Mouse (Mus musculus): ENCODE measurements around the gene Grip1.

Grip1 gene

DNA sequence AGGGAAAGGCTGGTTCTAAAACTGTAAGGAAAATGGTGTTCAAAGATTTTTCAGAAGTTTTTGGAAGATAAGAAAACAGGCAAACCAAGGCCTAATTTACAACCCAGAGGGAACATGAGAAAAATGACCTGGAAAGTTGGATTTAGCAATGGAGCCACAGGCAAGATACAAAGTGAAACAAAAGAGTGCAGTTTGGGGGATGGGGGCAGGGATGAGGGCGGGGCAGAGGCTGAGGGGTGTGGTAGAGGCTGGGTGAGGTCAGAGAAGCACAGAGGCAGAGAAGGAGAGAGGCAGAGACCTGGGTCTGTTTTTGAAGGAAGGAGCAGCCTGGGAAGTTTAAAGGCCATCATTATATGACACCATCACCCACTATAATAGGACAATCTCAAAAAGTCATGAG, 377.5 kb downstream of the Grip1 start:
- DNase-seq (ENCODE audit: low spot score in 2 of 2), result no peak

GRCm38 (mm10) chr10:119833334-119833733, 379.7 kb downstream of the Grip1 start:
- DNase-seq (ENCODE audit: low spot score in 2 of 2), result no peak

DNA sequence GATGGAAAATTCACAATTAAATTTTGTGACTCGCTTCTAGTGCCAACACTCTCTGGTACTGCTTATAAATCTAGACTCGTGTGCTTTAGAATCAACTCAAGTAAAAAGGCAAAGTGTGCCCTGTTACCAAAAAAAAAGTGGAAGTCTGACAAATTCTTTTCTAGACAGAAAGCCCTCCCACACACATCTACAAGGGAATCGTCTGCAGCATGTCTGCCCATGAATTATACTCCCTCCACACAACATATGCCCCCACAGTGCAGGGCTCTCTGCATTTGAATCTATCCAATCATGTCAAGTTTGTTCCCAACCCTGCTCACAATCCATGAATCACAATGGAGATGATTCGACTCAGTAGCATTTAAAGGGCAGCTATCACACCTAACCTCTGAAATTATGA, 380.5 kb downstream of the Grip1 start:
- DNase-seq (ENCODE audit: low spot score in 2 of 2), result peak; percentile 36 to 61

- DNase-seq (ENCODE audit: low spot score in 2 of 2), result no peak
These were observed 386.0 kb downstream of the Grip1 start for GRCm38 (mm10) chr10:119839645-119840044.

DNA sequence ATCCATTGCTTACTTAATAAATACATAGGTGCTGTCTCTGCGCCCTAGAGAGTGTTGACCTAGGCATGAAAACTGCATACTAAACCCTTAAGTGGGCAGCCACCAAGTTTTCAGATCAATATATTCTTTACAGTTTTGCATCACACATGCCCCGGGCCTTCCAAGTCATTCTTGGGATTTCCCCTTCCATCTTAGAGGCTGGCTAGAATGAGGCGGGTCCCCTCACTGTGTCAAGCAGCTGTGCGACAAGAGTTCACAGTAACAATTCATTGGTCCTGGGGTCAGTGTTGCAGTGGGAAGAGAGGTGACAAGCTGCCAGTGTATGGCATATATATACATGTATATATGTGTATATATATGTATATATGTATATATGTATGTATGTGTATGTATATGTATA, 388.4 kb downstream of the Grip1 start:
- DNase-seq (ENCODE audit: low spot score in 2 of 2), result no peak

DNA sequence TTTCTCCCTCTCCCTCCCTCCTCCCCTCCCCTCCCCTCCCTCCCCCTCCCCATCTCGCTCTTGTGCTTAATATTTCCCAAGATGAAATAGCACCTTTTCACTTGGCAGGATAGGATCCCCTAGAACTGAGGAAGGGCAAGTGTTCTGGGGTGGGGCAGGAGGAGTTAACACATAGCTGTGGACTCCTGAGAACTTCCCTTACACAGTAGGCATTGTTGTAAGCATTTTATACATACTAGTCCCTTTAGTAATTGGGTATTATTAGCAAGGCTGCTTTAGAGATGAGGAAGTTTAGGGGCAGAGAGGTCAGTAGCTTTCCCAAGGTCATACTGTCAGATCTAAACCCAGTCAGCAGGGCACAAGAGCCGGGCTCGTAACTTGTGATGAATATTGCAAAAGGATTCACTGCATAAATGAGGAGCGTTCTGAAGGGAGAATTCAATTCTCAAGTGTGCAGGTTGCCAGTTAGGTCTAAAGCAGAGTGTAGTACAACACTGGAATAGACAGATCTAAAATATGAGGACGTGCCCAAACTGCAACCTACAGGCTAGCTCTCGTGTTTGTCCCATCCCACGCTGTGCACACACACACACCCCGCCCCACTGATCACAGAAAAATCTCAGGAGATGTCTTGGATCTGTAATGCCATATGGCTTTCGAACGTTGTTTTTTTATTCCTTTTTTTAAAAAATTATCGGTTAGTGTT, 392.2 kb downstream of the Grip1 start:
- DNase-seq (ENCODE audit: low spot score in 2 of 2), result peak in 1 of 2 experiments; percentile 16

GRCm38 (mm10) chr10:119851594-119851993, 398.0 kb downstream of the Grip1 start:
- DNase-seq (ENCODE audit: low spot score in 2 of 2), result no peak

DNA sequence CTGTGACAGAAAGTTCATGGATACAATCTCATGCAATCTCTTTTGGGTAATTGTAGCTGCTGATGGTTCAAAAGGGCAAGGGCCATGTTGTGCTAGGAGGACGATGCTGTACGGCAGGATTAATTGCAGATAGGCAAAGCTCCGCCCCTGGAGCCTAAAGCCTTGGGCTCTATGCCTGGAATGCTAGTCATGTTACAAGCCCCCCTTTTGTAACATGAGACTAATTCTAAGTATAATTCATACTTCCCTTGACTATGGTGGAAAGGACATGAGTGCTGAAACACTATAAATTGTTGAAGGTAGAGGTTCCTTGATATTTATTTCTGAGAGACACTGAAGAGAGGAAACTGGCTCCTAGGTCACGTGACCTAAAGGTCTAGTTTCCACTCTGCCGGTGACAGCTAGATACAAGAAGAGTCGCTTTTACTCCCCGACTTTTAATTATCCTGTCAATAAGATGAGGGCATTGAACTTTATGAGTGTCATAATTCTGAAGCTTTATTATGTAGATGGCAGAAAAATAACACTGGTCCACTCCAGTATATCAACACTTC, 399.0 kb downstream of the Grip1 start:
- no peak for DNase-seq (ENCODE audit: low spot score in 2 of 2)

DNA sequence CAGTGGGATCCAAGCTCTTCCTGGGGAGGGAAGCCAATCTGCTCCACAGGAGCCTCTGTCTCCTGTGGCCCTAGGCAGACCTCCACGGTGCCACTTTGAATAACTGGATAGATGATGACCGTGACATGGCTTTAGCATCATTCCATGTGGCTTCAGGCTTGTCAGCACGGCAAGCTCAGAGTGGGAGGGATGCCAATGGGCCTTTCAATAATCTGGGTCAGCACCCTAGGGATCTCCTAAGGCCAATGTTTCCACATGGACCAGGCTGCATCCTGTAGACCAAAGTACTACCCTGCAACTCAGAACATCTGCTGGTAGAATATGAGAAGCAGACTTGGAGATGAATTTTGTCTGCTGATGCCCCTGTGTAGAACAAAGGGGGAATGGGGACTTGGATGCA, 414.1 kb downstream of the Grip1 start:
- DNase-seq (ENCODE audit: low spot score in 2 of 2), result no peak

GRCm38 (mm10) chr10:119868995-119869579, 415.5 kb downstream of the Grip1 start:
- peak in 1 of 2 experiments; percentile 5 for DNase-seq (ENCODE audit: low spot score in 2 of 2)

GRCm38 (mm10) chr10:119876721-119877120, 423.1 kb downstream of the Grip1 start:
- DNase-seq (ENCODE audit: low spot score in 2 of 2), result no peak

GRCm38 (mm10) chr10:119878331-119878730, 424.7 kb downstream of the Grip1 start:
- DNase-seq (ENCODE audit: low spot score in 2 of 2), result no peak

DNA sequence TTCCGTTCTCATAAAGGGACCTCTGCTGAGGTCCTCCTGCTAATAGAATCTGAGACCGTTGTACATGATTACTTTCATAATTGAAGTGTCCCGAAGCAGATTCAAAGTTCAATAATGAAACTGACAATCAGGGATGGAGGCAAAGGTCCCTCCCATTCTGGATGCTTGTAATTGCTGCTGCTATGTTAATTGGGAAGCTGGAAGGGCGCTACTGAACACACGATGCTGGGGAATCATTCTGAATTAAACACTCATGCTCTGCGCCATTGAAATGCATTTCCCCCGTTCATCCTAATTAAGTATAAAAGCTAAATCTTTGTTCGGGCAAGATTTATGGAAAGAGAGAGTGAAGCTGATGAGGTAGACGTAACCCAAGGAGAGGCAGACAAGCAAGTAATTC, 431.0 kb downstream of the Grip1 start:
- DNase-seq (ENCODE audit: low spot score in 2 of 2), result no peak

- DNase-seq (ENCODE audit: low spot score in 2 of 2), result no peak
These were observed 431.9 kb downstream of the Grip1 start for GRCm38 (mm10) chr10:119885563-119885962.

- no peak for DNase-seq (ENCODE audit: low spot score in 2 of 2)
These were observed 433.1 kb downstream of the Grip1 start for GRCm38 (mm10) chr10:119886681-119887080.

- DNase-seq (ENCODE audit: low spot score in 2 of 2), result no peak
These were observed 449.1 kb downstream of the Grip1 start for GRCm38 (mm10) chr10:119902754-119903153.

GRCm38 (mm10) chr10:119906869-119907268, 453.2 kb downstream of the Grip1 start:
- no peak for DNase-seq (ENCODE audit: low spot score in 2 of 2)

GRCm38 (mm10) chr10:119917995-119918394, 464.4 kb downstream of the Grip1 start:
- DNase-seq (ENCODE audit: low spot score in 2 of 2), result no peak

DNA sequence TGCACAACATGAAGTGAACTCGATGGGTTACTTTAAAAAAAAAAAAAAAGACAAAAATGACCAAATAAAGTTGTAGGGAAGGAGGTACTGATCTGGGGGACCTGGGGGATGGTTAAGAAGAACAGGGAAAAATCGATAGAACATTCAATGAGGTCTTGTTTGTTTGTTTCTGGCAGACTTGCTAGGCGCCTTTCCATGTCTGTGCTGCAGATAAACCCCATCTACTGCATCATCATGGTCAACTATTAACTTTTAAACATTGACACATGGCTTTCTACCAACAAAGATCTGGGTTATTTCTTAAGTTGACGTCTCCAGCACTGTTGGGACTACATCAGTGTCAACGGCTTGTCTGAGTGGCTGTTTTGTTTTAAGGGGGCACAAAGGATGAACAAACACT, 474.3 kb downstream of the Grip1 start:
- DNase-seq (ENCODE audit: low spot score in 2 of 2), result no peak

- DNase-seq (ENCODE audit: low spot score in 2 of 2), result no peak
These were observed 475.3 kb downstream of the Grip1 start for GRCm38 (mm10) chr10:119928921-119929320.

GRCm38 (mm10) chr10:119932794-119933193, 479.2 kb downstream of the Grip1 start:
- DNase-seq (ENCODE audit: low spot score in 2 of 2), result no peak

GRCm38 (mm10) chr10:119933362-119933761, 479.7 kb downstream of the Grip1 start:
- no peak for DNase-seq (ENCODE audit: low spot score in 2 of 2)

DNA sequence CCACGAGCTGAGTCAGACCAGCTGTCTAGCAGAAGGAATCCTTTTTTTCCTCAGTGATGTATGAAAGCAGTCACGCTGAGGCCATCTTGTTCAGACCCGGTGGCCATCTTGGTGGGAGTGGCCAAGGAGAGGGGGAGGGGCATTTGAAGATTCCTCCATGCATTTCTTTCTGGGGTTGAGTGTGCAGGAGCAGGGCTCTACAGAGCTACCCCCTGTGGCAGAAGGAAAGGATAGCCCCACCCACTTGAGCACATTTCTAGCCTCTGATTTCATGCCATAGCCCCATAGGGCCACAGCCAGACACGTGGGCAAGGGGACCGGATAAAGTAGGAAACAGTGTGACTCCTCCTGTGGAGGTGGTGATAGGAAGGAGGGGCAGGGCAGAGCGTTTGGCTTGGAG, 481.6 kb downstream of the Grip1 start:
- no peak for DNase-seq (ENCODE audit: low spot score in 2 of 2)
